Mouse (Mus musculus): ENCODE measurements around the gene Zfp51. TPM values are rescaled to one million over a fixed set of nuclear protein-coding genes. Genes with fewer than 3 reads are reported as not detected.
"Not testable (repeated sequence)": the region's sequence is repeated elsewhere in the genome, so short reads cannot be mapped to it uniquely, and the experiment has no call there.

Gene Zfp51
- total RNA-seq (2021), result 1 to 10 TPM; 4.6 to 4.8 TPM
- long read RNA-seq, experiment 1, transcript Zfp51-201 (5 exons, 2,574 nt), result major isoform, 9 of 10 reads
- long read RNA-seq, experiment 1, partial matches to known transcripts, result 0 of 10 reads
- long read RNA-seq, experiment 1, other reads (novel, unspliced or antisense), result 1 of 10 reads
- long read RNA-seq, experiment 2, partial matches to known transcripts, result 0 of 5 reads
- long read RNA-seq, experiment 2, other reads (novel, unspliced or antisense), result 1 of 5 reads

DNA sequence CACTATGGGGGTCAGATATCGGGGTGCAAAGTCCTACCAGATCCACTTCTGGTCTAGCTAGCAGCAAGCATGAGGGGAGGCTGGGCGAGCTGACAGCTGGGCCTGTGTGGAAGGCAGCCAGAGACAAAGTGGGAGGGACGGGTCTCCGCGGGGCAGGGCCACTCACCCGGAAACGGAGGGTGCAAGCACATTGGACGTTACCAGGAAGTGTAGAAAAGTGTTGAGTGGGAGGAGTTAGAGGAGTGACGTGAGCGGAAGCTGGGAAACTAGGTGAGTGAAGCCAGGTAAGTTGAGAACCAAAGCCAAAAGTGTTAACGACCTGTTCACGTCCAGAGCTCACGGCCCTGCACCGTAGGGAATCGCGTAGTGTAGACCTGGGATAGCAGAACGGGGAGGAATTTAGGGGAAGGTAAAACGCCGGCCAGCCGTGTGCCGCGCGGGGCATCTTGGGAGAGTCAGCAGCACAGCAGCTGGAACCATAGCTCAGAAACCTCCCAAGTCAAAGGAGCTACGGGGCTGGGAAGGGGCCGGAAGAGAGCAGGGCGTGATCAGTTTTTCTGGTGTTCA, at the start of gene Zfp51:
TSS of gene Zfp51 (plus strand) at position 237 of the 567 bp plus-strand sequence.
- peak; percentile 77 to 82 for DNase-seq (ENCODE audit: low spot score in 2 of 2)

DNA sequence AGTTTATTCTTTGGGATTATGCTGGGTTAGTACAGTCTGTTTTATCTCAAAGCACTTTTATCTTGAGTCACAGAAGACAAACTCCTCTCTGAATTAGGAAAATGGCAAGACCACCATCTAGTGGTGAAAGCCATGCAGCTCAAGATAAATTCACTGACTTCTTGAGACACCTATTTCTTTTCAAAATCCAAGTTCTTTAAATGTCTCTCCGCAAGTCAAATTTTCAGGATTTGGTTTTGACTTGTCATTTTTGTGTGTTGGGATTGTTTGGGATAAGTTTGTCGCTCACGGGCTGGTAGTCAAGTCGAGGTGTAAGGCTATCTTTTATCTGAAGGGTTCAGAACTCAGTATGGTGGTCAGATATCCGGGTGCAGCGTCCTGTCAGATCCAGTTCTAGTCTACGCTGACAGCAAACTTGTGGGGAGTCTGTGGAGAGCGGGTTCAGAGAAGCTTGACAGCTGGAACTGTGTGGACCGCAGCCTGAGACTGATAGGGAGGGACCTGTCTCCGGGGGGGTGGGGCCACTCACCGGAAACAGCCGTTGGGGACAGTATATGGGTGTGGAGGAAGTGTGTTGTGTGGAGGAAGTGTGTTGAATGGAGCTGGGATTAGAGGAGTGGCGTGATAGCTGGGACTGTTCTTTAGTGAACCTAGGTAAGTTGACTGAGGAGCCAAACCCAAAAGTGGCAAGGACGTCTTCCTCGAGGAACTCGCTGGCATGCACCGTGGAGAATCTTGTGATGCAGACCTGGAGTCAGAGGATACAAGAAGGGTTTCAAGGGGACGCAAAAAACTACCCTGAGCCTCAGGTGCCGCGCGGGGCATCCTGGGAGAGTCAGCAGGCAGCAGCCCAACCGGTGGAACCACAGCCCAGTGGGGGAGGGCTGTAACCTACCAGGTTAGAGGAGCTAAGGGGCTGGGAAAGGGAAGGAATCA, 27.2 kb upstream of the Zfp51 start, which contains the start of gene Zfp54:
TSS of gene Zfp54 (plus strand) at position 564 of the 936 bp plus-strand sequence.
- DNase-seq (ENCODE audit: low spot score in 2 of 2), result peak; percentile 39

DNA sequence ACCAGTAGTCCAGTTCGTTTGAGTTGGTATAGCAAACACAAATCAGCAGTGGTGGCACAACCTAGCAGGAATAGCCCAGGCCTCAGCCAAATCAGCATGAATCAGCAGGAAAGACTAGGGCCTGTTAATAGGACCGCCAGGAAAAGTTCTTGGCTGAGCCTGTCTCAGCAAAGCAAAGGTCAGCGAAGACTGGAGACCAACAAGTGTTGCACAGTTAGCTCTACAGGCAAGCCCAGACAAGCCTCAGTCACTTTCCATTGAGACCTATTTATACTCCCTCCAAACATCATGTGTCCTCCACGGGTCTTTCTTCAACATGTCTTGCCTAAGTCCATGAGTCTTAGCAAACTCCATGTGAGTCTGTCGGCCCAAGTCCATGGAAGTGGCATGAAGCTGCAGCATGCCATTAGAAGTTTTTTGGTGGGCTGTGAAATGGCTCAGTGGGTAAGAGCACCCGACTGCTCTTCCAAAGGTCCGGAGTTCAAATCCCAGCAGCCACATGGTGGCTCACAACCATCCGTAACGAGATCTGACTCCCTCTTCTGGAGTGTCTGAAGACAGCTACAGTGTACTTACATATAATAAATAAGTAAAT, 11.3 kb upstream of the Zfp51 start:
- DNase-seq (ENCODE audit: low spot score in 2 of 2), result not testable (repeated sequence)

DNA sequence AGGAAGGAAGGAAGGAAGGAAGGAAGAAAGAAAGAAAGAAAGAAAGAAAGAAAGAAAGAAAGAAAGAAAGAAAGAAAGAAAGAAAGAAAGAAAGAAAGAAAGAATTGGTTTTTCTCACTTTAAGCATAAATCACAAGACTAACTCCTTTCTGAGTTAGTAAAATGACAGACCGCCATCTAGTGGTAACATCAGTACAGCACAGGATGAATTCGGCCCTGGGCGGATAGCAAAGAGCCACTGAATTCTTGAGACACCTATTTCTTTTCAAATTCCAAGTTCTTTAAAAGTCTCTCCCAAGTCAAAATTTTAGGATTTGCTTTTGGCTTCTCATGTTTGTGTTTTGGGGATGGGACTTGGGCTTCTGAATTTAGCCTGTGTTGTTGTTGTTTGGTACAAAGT, 505 bp upstream of the Zfp51 start:
- peak; percentile 68 to 74 for DNase-seq (ENCODE audit: low spot score in 2 of 2)

DNA sequence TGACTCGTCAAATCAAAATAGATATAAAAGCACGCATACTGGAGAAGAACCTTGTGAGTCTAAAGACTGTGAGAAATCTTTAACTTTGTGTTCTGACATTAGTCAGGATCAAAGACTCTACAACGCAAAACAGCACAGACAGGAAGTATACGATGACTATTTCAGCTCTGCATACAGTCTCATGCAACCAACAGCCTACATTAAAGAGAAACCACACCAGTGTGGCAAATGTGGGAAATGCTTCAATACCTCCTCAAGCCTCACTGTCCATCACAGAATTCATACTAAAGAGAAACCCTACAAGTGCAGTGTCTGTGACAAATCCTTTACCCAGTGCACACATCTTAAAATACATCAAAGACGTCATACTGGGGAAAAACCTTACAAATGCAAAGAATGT, 13.4 kb downstream of the Zfp51 start:
- no peak for DNase-seq (ENCODE audit: low spot score in 2 of 2)

DNA sequence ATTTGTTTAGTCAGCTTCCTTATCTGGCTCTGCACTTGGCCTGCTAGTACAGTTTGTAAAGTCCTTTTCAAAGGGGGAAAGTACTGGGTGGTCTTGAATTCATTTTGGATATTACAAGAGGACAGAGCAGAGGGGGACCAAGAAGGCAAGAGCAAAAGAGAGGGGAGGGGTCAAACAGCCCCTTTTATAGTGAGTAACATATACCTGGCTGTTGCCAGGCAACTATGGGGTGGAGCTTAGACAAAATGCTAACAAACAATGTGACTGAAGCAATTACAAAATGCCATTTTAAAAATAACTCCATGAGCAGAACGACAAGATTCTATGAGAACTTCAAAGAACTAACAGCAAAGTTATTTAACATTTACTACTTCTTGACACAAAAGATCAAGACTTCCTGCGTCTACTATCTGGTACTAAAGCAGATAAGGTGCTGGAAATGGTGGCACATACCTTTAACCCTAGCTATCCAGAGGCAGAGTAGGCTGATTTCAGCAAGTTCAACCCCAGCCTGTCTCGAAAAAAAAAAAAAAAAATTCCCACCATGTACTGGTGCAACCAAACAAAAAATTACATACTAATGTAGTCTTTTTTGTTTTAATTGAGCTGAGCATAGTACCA, 22.0 kb downstream of the Zfp51 start:
- DNase-seq (ENCODE audit: low spot score in 2 of 2), result no peak

DNA sequence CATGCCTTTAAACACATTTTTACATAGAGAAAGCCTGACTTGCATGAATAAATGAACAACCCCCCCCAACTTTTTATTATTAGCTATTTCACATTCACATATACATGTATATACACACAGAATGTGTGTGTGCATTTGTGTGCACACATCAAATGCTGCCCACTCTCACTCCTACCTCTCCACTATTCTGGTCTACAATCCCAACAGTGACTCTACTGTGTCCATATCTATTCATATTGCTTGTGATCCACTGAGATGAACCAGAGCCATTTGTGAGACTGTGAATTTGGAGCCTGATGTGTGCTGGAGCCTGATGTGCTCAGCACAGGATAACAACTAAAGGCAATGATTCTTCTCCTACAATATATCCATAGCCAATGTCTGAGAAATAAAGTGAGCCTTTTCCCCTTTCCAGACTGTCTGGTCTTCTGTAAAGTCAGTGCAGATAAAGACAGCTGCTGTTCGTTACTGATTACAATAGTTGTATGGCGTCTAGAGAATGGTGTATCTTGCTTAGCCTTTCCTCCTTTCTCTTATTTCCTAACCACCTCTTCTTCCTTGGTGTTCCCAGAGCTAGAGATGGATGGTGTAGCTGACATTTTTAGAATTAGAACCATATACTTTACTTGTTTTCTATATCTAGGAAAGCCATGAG, 22.6 kb downstream of the Zfp51 start:
- DNase-seq (ENCODE audit: low spot score in 2 of 2), result no peak

DNA sequence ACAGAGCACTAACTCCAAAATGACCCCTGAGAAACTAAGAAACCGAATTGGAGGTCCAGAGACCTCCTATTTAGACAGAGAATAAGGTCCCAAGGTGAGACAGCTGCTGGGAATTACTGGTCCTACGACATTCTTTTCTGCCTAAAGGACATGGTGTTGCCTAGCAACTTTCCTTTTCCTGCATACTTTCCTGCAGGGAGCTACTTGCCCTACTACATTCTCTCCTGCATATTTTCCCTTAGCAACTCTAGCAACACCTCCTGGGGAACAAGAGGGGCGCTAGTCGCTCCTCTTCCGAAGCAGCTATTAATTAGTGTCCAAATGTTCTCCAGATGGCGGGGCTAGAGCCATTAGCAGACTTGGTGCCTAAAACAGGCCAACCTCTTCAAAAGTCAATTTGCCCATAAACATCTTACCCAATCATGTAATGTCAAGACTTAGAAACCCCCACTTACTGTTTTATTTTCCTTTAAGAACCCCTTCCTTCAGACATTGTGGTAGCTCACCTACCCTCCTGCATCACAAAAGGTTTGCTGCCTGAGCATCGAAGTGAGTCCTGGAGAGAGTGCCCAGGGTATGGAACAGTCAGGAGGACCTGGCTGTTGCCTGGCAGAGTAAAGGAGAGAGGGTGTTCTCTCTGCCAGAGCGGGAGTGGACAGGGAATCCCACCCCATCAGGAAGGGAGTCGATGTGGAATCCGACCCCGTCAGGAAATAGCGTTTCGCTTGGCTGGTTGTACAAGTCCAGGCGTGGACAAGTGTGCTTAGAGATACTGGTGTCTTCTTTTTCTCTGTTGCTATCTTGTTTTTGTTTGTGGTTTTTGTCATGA, 23.4 kb downstream of the Zfp51 start:
- no peak for DNase-seq (ENCODE audit: low spot score in 2 of 2)

DNA sequence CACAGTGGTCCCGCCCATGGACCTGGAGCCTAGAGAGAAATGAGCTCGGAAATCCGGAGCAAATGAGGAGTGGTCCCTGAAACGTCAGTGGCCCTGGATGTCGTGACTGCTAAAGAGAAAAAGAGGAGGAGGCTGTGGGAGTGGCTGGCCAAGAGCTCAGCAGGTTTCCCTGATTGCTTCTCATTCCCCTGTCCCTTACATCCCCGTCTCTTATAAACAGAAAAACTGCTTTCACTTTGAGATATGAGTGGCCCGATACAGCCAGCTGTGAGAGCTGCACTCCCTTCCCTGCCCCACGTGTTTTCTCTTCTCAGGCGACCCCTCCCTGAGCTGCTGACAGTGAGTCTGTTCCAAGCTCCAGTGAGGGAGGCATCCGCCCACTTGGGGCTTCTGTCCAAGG, 24.6 kb downstream of the Zfp51 start:
- not testable (repeated sequence) for DNase-seq (ENCODE audit: low spot score in 2 of 2)

DNA sequence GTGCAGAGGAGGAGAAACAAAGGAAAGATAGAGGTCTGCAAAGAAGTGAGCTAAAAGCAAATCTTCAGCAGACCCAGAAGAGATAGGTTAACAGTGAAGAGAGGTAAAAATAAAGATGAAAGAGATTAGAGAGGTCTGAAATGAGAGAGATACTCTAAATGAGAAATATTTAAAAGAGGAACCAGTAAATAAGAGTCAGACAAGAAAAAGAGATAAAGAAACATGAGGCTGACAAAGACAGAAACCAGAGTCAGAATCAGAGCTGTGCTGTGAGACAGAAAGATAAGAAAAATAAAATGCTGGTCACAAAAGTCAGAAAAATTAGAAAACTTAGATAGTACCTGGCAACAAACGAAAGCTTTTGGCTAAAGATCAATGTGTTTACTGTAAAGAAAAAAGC, 25.1 kb downstream of the Zfp51 start:
- DNase-seq (ENCODE audit: low spot score in 2 of 2), result not testable (repeated sequence)

DNA sequence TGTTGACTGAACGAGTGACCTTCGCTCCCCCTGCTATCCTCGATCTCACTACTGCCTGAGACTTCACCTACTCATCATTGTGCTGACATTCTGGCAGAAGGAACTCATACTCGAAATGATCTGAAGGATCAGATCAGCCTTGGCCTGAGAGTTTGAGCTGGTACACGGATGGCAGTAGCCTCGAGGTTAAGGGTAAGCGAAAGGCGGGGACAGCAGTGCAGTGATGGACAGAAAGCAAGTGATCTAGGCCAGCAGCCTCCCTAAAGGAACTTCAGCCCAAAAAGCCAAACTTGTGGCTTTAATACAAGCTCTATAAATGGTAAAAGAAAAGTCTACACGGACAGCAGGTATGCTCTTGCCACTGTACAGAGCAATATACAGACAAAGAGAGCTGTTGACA, 26.2 kb downstream of the Zfp51 start:
- not testable (repeated sequence) for DNase-seq (ENCODE audit: low spot score in 2 of 2)

DNA sequence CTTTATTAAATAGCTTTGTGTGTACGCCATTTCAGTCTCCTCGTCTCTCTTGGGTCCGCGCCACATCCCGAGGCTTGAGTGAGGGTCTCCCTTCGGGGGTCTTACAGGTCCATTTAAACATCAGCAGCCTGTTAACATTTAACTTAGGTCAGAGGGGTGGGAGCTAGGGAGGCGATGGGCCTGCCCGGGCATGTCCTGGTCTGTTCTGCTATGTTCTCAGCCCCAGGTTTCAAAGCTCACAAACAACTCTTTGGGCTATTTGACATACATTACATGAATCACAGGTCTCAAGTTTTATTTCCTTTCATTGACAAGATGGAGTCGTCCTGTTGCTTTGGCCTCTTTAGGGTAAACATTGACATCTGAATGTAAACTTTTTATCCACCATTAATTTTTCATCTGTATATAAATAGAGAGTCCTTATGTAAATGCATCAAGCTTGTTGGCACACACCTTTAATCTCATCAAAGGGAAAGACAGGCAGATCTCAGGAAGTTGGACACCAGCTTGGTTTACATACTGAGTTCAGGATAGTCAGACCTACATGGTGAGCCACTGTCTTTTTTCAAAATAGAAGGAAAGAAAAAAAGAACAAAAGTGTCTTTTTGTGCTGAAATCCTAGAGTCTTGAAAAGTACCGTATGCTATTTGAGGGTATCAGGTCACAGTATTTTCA, 28.1 kb downstream of the Zfp51 start:
- not testable (repeated sequence) for DNase-seq (ENCODE audit: low spot score in 2 of 2)

DNA sequence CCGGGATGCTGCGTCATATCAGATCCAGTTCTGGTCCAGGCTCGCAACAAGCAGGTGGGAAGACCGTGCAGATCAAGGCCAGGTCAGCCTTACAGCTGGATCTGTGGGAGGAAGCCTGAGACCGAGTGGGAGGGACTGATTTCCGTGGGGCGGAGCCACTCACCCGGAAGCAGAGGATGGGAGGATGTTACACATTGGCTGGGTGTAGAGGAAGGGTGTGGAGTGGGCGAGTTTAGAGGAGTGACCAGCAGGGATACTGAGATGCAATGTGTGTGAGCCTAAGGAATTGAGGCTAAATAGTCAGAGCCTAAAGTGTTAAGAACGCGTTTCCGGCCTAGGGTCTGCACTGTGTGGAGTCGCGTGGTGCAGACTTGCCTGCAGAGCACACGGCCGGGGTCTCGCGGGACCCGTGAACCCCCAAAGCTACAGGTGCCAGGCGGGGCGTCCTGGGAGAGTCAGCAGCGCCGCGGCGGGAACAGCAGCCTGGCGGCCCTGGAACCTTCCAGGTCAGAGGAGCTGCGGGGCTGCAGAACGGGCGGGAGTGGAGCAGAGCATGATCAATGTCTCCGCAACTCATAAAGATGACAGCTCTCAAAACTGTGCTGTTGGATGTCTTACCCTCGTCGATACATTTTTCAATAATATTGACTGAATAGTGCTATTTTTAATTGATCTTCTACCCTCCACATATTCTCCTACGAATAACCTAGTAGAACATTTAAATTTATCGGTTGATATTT, 38.8 kb downstream of the Zfp51 start, which contains the start of gene Zfp53:
TSS of gene Zfp53 (plus strand) at position 239 of the 740 bp plus-strand sequence.
- DNase-seq (ENCODE audit: low spot score in 2 of 2), result peak; percentile 77 to 78

DNA sequence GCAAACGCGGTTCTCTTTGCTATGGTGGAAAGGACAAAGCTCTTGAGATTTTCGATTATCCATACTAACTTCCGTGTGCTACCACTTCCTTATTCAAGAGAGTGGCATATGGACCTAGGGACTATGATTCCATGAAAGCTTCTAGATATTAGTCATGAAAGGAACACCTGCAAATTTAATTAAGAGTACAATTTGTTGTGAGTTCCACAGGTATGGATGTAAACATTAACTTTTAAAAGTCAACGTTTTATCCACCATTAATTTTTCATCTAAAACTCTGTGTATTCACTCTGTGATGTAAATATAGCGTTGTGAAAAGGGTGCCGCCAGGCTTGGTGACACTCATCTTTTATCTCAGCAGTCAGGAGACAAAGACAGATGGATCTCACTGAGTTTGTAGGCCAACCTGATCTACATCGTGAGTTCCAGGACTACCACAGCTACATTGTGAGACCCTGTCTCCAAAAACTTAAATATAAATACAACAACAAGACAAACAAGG, 39.4 kb downstream of the Zfp51 start:
- no peak for DNase-seq (ENCODE audit: low spot score in 2 of 2)

DNA sequence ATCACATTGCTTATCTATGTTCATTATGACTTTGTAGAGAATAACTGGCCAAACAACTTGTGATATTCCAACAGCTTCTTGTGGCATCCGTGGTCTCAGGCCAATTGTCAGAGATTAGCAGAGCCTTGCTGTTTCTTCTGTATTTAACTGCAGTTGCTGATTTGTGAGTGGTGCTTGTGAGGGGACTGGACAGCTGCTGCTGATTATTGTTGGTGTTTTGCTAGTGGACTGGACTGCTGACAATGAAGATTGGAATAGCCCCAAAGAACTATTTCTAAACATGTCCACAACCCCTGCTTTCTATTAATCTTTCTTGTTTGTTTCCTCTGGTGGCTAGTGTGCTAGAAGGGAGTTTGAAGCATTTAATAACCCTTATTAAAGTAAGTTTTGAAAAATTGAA, 51.2 kb downstream of the Zfp51 start:
- no peak for DNase-seq (ENCODE audit: low spot score in 2 of 2)

DNA sequence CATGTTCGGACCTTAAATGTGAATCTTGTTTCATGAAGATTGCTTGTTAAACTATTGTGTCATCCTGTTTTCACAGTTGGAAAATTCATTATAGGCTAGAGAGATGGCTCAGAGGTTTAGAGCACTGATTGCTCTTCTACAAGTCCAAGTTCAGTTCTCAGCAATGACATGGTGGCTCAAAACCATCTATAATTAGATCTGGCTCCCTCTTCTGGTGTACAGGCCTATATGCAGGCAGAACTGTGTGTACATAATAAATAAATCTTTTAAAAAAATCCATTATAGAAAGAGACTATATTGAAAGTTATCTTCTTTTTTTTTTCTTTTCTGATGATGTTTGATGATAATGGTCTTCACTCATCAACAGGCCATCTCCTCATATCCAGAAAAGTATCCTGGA, 54.4 kb downstream of the Zfp51 start:
- no peak for DNase-seq (ENCODE audit: low spot score in 2 of 2)

DNA sequence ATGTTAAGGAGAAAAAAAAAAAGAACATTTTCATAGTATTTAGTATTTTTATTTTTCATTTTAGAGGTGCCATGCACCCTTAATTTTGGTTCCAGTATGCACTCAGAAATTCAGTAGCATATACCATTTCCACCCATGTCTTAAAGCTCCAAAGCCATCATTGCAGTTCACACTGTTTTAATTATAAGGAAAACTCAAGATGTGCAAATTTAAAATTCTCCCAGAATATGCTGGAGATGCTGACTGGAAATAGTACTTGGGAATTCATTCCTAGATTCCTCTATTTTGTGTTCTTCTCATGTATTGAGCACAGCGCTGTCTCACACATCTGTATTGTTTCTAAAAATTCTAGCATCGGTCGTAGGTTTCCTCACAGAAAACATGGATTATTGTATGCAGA, 56.1 kb downstream of the Zfp51 start:
- DNase-seq (ENCODE audit: low spot score in 2 of 2), result no peak

DNA sequence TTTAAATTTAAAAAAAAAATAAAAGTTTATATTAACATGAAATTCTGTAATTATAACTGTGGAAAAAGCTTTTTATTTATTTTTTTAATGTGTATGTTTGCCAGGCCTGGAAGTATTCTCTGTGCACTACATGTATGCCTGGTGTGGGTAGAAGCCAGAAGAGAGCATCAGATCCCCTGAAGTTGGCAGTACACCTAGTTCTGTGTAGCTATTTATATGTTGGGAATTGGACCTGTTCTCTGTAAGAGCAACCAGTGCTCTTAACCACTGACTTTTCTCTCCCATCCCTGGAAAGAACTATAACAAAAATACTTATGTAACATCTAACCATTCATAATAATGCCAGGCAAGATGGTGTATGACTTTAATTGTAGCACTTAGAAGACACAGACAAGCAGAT, 59.6 kb downstream of the Zfp51 start:
- DNase-seq (ENCODE audit: low spot score in 2 of 2), result no peak

Measured in left cerebral cortex, adult 18-20 months (tissue).